Mouse (Mus musculus) cerebral cortex, adult 2 months (tissue): ENCODE results near the gene Trim30d.

Experiments
- WGBS: fragments of 180-500 bp; shearing (Covaris S2); methylation state at CpG from one replicate; pipeline ENCODE4 v1.1.7; 2018; 5-methylcytosine and 5-hydroxymethylcytosine counted together

Gene Trim30d

DNA sequence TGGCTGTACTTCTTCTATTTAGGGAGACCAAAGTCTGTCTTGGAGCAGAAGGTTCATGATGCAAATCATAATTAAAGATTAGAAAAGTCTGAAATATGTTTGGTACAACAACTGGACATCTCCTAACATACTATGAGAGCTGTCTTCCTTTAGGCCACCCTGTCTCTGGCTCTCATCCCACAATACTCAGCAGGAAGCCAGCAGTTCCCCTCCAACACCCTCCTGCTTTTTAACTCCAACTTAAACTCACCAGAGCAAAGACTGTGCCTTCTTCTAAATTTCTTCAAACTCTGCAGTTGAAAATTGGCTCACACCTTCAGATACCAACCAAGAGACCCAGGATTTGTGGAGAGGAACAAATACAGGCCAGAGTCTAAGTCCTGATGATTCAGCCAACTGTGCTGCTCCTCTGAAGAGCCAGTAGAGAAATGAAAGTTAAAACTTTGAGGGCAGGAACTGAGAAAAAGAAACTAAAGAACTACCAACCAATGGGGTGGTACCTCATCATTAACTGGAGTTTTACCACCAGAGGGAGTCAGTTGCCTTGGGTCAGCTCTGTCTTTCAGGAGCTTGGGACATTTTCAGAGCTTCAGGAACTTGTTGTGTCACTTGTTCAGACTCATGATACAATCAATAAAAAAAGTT, at the start of gene Trim30d:
Trim30d (minus strand) TSS at position 429 of the 645 bp plus-strand sequence.

GRCm38 (mm10) chr7:104552700-104553099, 45.1 kb upstream of the Trim30d start:
- WGBS: 78% methylated on average over 1 of the region's 1 CpGs

- WGBS: 71% methylated on average over 5 of the region's 5 CpGs
Observed at GRCm38 (mm10) chr7:104549833-104550232, 42.2 kb upstream of the Trim30d start, which contains the start of gene Olfr651. Gene Olfr651, plus strand, starts transcription at chr7:104550133.

DNA sequence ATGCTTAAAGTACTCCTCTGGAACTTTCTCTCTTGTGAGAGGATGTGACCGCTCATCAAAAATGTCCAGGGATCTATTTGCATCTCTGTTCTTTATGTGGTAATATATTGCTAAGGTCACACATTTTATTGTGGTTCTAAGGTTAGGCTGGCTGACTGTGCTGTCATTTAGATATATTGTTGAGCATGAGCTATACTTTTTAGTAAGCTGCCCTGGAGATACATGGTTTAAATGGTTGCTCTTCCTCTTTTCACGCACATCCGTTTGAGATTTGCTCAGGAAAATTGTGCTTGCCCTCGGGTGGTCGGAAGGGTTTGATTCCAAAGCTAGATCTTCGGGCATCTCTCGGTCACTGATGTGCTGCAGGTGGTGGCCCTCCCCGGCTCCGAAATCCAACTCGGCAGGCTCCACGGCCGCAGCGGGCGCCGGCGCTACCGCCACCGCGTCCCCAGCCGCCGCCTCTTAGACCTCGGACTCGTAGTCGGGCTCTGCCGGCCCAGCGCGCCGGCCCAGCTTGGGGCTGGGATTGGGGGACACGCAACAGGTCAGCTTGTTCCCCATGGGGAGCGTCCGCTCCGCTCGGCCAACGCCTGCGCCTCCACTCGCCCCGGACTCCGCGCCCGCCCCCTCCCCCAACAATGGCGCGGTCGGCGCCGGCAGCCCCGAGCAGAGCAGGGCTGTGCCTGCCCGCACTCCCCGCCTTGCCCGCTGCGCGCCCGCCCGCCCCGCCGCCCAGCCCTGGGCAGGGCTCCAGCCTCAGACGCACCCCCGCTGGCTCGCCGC, 5.9 kb downstream of the Trim30d start:
- 5% methylated on average over 48 of the region's 59 CpGs for WGBS

DNA sequence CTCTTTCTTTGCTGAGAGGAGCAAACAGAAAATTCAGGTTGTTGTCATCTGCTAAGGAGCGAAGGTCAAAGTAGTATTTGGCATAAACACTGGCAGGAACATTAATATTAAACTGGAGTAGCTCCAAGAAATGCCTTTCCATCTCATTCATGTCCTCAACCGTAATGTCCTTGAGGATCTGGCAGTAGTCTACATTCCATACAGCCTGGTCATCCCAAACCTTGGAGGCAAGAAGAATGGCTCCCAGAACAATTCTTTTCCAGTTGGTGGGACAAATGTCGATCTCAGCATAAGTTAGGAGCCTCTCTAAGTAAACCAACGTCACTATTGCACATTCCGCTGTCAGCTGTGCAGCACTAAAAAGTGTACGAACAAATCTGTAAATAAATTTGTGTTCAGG, 6.5 kb downstream of the Trim30d start:
- 77% methylated on average over 6 of the region's 6 CpGs for WGBS

GRCm38 (mm10) chr7:104499464-104499863, 8.2 kb downstream of the Trim30d start:
- WGBS: 68% methylated on average over 7 of the region's 8 CpGs

GRCm38 (mm10) chr7:104465065-104465744, 42.4 kb downstream of the Trim30d start, which contains the start of gene Trim30a:
Gene Trim30a, minus strand, starts transcription at chr7:104465193.
- WGBS: 64% methylated on average over 3 of the region's 3 CpGs

- WGBS: 61% methylated on average over 2 of the region's 2 CpGs
Observed at GRCm38 (mm10) chr7:104445961-104446645, 61.5 kb downstream of the Trim30d start.
